Mouse (Mus musculus) small intestine, adult 2 months (tissue): ENCODE measurements around the gene Tor1b.

Source experiments
- CTCF ChIP-seq: fragments of 200-500 bp; IDR thresholded peaks from 2 replicates; pipeline ENCODE4 v1.5.1; 2012; ENCODE audit warnings: low read depth, mild to moderate bottlenecking, control low read depth, inconsistent platforms, low read length, moderate library complexity, mixed read lengths; ENCODE audit not compliant: insufficient replicate concordance, insufficient read length; ENCODE audit errors: extremely low read depth
- POLR2A ChIP-seq: fragments of 200-500 bp; IDR thresholded peaks from 2 replicates; pipeline ENCODE4 v1.6.1; 2012; ENCODE audit warnings: low read depth, mild to moderate bottlenecking, control low read depth, inconsistent platforms, low read length, moderate library complexity

GRCm38 (mm10) chr2:31005453-31005852 is 52.7 kb downstream of the Tor1b start:
- no peak for TF ChIP-seq POLR2A
- TF ChIP-seq CTCF: no peak
